Mouse (Mus musculus) layer of hippocampus, adult 9-10 months (tissue): ENCODE data around the gene Pcf11.

Source experiments
- DNase-seq: peaks from one replicate; pipeline ENCODE4 v3.0.0; 2022; ENCODE audit warnings: low spot score

Gene Pcf11

DNA sequence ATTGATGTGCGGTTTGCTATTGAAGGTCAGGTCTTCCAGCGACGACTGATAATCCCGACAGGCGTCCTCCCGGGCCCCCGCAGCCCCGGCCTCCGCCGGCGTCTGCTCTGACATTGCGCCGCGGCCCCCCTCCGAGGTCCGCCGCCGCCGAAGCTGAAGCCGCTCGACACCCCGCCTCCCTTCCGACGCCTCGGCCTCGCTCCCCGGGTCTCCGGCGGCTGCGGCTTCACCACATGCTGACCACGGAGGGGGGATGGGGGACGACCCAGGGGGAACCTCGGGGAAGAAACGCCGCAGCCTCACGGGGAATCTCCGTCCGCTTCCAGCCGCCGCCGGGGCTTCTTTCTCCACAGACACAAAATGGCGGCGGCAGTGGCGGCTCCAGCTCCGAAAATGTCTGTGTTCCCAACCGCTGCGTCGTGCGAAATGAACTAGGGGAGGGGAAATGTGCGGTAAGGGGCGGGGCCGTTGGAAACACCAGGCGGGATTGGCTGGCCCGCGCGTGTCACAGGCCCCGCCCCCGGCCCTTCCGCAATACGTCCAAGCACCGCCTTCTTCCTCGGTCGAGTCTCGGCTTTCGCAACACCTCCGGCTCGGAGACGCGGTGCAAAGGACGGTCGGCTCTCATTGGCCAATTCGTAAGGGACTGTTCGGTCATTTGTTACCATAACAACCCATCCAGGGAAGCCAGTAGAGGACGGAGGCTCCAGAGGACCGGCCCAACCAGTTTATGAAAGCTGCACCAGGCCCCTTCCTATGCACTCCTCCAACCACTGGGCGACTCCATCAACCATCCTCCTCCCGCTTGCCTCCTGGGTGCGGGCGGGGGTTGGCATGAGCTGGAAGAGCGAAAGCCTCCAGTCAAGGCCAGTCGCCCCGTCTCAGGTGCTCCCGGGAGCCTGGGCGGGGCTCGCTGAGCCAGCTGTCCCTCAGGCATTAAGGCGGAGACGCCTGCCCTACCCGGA is at the start of gene Pcf11:
Pcf11 (minus strand) TSS at position 428 of the 965 bp plus-strand sequence.
- DNase-seq, result peak; percentile 94

DNA sequence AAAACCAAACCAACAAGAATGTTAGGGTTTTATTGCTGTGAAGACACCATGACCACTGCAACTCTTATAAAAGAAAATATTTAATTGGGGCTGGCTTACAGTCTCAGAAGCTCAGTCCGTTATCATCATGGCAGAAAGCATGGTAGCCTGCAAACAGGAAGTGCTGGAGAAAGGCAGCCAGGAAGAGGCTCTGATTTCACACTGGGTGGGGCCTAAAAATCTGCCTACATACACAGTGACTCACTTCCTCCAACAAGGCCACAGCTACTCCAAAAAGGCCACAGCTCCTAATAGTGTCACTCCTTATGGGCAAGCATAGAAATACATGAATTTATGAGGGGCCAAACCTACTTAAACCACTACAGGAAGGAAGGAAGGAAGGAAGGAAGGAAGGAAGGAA is 45.3 kb upstream of the Pcf11 start:
- no peak for DNase-seq

DNA sequence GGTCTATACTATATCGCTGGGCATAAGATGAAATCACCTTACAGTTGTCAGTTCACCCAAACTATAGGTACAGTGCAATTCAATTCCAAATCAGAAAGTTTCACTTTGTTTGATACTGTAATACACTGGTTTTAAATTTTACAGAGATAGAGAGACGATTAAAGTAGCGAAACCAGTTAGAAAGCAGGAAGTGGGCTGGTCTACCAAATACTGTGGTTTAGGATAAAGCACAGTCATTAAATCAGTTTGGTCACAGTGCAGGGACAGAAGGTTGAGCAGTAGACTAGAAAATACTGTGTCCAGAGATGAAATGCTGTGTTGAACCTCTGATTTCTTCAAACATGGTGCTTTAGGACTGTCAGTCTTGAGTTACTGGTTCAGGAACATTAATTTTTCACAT is 41.9 kb upstream of the Pcf11 start:
- DNase-seq, result no peak

DNA sequence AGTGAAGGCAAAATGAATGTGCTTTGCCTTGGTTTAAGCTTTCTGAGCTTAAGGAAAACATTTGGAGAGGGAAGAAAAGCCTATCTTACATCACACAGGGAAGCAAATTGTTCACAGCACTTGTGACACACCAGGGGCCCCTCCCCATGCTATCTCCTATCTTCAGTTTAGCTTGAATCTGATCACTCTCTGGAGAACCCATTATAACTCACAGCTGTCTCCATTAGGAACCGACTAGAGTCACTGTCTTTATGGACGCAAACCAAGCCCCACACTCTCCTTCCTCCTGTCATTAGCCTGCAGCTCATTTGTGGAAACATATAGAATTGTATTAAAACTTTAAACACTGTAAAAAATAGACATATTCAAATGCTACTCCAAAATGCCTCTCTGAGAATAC is 39.8 kb upstream of the Pcf11 start:
- DNase-seq, result no peak

DNA sequence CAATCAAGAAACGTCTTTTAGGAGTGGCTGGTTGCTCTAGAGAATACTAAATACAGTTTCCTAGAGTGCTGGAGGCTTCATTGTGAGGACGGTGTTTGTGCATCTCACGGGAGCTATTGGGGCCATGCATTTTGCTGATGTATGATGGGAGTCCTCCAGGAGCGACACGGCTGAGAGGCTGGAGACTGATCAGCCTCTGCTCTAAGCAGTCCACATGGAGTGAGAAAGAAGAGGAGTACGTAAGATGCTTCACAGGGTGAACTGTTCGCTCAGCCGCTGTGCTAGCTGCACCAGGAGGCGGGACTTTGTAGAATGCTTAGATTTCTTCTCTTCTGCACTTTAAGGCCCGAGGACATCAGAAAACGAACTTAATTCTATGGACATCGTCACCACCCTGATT is 37.0 kb upstream of the Pcf11 start:
- DNase-seq, result no peak

DNA sequence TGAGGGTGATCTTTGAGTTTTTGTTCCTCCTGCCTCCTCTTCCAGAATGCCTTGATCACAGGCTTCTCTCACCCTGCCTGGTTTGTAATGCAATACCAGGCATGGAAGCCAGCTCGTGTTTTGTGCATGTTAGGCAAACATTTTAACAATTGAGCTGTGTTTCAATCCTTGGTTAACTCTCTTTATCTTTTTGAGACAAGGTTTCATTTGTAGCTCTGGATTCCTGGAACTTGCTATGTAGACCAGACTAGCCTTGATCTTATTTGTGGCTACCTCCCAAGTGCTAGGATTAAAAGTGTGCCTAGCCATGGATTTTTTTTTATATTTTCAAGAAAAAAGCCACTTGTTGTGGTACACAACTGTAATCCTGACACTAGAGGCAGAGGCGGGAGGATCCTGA is 35.8 kb upstream of the Pcf11 start:
- no peak for DNase-seq

DNA sequence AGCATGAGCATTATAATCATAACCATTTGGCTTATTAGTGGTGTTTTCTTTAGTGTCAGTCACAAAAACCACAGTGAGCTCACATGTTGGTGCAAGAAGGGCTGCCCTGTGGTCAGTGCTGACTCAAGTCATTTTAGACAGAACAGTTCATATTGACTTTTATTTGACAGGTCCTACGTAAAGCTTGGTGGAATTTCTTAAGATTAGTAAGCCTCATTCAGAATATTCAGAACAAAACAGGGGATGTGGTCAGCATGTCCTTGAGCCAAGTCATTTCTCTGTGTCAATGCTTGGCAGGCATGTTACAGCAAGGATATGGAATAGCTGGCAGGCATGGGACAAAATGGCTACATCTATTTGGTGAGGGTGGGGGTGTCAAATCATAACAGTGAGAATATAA is 33.9 kb upstream of the Pcf11 start:
- DNase-seq, result no peak

DNA sequence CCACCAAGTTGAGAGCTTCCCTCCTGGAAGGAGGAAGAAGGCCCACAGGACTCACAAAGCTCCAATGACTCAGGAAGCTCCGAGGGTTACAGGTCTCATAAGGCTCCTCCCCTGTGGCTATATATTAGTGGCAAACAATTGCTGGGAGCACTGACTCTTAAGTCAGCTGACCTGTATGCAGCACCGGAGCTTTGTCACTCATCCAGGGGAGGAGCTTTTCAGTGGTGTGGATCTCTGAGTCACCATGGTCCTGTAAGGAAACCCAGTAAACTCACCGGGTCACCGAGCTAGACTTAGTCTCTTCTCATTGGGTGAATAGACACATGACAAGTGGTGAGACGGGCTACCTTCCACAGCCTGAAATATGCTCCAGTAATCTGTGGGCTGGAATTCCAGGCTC is 29.0 kb upstream of the Pcf11 start:
- DNase-seq, result no peak

DNA sequence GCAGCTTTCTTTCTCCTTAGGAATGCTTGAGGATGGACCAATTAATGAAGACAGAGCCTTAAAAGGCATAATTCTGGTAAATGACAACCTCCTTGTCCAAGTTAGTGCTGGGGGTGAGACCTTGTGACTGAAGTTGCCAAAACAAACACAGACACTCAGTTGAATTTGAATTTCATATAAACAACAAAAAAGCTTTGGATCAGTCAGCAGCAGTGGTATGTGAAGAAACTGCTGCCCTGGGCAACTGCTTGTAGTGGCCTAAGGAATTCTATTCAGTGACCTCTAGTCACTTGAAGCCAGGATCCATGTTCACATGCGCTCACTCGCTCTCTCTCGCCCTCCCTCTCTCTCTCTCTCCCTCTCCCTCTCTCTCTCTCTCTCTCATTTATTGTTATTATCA is 26.7 kb upstream of the Pcf11 start:
- DNase-seq, result no peak

DNA sequence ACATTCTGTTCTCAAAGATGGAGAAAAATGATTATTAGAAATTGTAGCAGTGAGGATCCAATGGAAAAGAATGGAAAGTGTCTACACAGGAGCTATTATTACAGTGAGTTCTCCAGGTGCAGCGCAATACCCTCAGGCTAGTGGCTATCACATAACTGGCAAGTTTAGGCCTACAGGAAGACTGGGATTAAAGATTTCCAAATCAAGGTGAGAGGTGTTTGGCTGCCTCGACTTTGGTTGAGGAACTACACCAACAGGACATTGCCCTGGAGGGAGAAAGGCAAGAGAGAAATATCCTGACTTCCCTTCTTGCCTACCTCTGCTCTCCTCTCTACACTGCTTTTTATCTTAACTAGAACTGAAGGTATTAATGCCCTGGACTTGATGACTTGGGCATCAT is 19.4 kb upstream of the Pcf11 start:
- no peak for DNase-seq

DNA sequence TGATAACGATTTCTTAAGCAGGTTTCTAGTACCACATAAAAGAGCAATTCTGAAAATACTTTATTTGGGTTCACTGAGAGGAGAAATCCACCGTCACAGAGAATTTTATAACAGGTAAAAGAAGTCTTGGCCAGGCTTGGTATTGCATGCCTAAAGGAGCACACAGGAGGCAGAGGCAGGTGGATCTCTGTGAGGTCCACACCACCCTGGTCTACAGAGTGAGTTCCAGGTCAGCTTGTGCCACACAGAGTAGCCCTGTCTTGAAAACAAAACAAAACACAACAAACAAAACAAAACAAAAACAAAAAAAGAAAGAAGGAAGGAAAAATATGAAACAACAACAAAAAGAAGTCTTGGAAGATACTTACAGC is 18.6 kb upstream of the Pcf11 start:
- no peak for DNase-seq

DNA sequence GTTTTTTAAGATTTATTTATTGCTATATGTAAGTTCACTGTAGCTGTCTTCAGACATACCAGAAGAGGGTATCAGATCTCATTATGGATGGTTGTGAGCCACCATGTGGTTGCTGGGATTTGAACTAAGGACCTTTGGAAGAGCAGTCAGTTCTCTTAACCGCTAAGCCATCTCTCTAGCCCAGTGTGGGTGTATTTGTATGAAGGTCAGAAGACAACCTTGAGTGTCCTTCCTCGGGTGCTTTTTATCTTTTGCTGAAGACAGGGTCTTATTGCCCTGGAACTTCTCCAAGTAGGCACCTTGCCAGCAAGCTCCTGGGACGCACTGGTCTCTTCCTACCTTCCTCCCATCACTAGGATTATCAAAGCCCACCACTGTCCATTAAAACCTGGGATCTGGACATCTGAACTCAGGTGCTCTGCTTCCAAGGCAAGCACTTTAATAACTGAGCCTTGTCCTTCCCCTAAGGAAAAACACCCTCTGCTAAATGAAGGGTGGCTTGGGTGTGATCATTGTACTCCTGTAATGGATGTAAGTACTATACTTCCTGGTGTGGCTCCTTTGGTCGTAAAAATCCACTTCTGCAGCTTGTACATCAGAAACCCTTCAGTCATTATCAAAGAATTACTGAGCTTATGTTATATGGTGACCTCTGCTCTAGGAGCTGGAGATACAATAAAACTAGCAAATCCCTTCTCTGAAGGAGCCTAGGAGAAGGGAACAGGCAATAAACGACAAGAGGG is 18.0 kb upstream of the Pcf11 start:
- no peak for DNase-seq

DNA sequence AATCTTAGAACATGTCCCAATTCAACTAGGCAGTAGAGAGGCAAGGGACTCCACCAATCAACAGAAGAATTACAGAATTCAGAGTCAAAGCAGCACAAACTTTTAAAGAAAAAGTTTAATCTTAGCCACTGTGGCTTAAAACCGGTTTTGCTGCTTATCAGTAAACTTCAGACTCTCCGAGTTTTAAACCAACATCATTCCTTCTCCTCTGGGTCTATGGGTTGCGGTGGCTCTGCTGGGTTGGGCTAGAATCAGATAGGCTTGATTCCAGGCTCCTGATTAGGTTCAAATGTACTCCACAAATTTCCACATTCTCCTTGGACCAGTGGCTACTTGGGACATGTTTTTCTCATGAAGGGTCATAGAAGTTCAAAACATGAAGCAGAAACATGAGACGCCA is 7.6 kb upstream of the Pcf11 start:
- no peak for DNase-seq

DNA sequence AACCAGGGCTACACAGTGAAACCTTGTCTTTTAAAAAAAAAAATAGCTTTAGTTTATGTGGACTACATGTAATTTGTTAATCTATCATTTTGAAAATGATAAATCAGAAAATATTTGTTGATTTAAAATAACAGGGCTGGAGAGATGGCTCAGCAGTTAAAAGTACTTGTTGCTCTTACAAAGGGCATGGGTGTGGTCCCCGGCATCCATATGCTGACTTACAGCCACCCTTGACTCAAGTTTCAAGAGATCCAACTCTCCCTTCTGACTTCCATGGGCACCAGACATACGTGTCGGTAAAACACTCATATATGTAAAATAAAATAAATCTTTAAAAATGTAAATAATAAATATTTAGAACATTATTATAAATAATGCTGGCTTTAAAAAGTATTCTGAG is 5.4 kb upstream of the Pcf11 start:
- no peak for DNase-seq

DNA sequence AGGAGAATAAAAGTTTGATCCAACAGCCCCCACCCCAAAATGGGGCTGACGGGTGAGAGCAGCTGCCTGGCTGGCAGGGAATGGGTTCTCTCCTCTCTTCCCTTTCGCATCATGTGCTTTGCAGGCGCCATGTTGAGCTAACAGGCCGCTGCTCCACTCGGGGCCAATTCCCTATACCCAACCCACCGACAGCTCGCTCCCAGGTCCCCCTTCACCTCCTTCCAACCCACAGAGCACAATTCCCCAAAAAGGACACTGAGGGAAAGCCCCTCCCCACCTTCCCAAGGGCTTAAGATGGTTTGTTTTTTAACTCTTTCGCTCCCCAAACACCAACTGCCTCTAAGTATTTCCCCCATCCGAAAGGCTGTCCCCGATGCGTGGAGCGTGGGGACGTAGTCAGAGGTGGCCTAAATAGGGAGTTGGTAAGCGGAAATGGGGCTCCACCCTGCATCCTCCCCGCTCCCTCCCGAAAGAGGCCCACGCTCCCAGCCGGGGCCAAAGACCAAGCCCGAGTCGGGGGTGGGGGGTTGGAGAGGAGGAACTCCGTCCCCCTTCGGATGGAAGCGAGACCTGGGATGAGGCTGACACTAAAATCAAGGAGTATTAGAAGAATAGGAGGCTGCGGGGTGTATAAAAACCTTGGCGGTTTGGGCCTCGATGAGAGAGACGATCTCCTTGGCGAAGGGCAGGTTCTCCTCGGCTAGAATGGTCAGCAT is 785 bp downstream of the Pcf11 start:
- peak; percentile 47 for DNase-seq

DNA sequence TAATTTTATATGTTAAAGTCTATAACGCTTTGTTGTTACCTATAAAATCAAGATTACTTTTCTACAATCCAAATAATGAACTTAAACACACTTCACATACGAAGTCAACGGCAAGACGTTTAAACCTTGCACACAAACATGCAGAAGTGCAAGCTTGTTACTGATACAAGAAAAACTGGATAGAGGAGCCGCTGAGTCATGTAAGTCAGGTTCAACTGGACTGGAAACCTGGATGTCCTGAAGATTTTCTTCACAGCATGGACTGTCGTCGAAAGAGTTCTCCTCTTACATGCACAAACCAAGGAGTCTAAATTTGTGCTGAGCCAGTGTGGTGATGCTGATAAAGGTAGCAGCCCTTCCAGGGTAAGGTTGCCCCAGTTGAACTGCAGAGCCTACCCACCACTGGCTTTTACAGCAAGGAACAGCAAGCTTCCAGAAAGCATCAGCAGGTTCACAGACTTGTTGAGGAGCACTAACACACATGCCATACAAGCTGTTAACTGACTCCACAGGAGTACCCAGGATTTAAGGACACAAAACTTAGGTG is 3.4 kb downstream of the Pcf11 start:
- DNase-seq, result no peak

DNA sequence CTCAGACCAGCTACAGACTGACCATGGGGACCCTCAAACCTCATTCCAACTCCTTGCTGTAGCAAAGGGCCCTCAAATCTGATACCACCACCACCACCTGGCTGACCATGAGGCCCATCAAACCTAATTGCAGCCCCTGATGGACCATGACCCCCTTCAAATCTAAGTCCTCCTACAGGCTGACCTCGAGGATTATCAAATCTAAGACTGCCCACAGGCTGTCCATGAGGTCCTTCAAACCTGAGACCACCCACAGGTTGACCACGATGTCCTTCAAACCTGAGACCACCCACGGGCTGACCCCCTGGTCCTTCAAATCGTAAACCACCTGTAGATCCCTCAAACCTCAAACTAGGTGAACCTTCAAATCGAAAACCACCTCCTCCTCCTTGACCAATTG is 11.7 kb downstream of the Pcf11 start:
- no peak for DNase-seq

DNA sequence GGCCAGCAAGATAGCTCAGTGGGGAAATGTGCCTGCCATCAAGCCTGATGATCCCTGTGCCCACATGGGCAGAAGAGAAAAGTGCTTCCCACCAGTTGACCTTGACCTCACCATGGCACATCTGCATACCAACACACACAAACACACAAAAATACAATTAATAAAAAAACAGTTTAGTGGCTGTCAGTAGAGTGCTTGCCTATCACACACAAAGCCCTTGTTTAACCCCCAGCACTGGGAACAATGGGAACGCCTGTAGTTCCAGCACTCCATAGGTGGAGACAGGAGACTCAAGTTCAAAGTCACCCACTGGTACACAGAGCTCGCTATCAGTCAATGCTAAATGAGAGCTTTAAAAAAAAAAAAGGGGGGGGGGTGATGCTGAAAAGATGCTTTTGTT is 13.3 kb downstream of the Pcf11 start:
- DNase-seq, result no peak

DNA sequence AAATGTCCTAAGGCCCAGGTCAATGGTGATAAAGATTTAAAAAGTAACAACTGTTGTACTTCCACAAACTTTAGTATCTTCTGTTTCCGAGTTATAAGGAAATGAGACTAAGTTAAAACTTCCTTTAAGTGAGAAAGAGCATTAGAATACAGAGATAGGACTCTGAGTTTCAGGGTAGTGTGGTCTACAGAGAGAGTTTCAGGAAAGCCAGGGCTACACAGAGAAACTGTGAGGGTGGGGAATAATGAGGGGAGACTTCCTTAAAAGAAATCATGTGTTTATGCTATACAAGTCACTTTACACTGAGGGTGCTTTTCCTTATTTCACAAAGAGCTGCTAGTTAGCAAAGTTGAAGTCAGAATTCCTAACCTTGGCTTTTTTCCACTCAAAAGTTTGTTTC is 16.4 kb downstream of the Pcf11 start:
- no peak for DNase-seq

DNA sequence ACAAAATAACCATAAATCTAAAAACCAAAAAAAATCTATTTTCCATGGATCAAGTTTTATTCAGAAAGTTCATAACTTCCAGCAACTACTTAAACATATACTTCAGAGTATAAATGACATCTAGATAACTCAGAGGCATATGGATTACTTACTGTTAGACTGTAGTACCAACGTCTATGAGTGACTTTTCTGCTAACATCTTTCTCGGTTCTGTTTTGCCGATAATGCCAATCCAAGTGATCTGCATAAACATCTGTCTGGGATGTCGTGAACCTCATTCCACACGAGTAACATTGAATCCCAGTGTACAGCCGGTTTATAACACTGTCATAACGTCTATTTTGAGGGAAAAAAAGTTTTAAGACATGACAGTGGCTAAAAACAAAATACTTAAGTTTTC is 21.9 kb downstream of the Pcf11 start:
- DNase-seq, result no peak

DNA sequence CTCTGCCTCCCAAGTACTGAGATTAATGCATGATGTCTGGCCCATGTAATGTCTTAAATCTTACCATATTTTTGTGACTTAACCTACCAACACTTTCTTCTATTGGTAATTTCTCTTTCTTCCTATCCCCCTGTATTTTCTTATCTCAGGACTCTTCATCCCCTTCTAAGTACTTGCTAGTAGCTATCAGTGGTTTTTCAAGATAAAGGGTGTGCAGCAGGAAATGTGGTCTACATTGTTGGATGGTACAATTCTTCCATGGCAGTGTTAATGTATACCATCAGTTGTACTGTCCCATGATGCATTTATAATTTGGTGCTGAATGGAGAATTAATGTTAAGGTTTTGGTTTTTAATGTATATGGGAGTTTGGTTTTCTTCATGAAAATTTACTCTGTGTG is 27.4 kb downstream of the Pcf11 start:
- DNase-seq, result no peak

DNA sequence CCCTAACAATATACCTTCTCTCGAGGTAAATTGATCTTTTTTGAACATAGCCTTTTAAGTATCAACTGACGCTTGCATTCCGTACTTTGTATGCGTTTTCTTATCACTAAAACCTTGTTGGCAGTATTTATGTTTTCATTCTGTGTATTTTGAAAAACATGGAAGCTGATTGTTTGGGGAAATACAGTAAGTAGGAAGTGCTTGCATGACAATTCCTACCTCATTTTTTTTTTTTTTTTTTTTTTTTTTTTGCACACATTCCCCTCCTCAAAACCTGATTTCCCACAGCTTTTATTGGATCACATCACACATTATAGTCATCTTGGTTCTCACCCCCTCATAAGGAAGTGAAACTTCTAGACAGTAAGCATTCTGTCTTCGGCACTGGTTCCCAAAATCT is 31.7 kb downstream of the Pcf11 start:
- no peak for DNase-seq
